Mouse (Mus musculus) E14TG2a.4 (cell line): ENCODE measurements around the gene Ogfod3.

ENCODE experiments used
- CTCF ChIP-seq: conservative IDR thresholded peaks from 2 replicates; pipeline ENCODE4 v1.5.1; 2014; ENCODE audit warnings: low read length
- NANOG ChIP-seq: IDR thresholded peaks from 2 replicates; pipeline ENCODE4 v1.6.1; 2014; ENCODE audit warnings: borderline replicate concordance, low read length, mixed read lengths
- POU5F1 ChIP-seq: IDR thresholded peaks from 2 replicates; pipeline ENCODE4 v1.6.1; 2014; ENCODE audit warnings: low read length, borderline replicate concordance

- no peak for TF ChIP-seq CTCF
- TF ChIP-seq POU5F1 = no peak
- no peak for TF ChIP-seq NANOG
Measured at GRCm38 (mm10) chr11:121231628-121232291, 27.2 kb upstream of the Ogfod3 start.
